Mouse (Mus musculus): Measurements from ENCODE around the gene Cd200r1. TPM values are rescaled to one million over a fixed set of nuclear protein-coding genes. Genes with fewer than 3 reads are reported as not detected.

The Cd200r1 gene
- polyA plus RNA-seq, 1 experiment from 2014 or later = 0.96 TPM

GRCm38 (mm10) chr16:44734059-44734458 lies 31.5 kb upstream of the Cd200r1 start:
- Histone ChIP-seq H3K9ac (replicated peaks) (no peak overlapping the region), H3K9me3 (no peaks in the 10 kb centered on the region), H3K36me3 (peaks cover 89% of the 10 kb centered on the region), H3K4me1 (replicated peaks) (no peaks in the 10 kb centered on the region), H3K4me2 (replicated peaks) (no peak overlapping the region), H3K4me3 (replicated peaks) (no peak overlapping the region), H3K27ac (no peak overlapping the region), H3K27me3 (no peaks in the 10 kb centered on the region)
- no peak for ATAC-seq
- WGBS = 92% methylated on average over 3 of the region's 3 CpGs

GRCm38 (mm10) chr16:44735676-44736075 lies 29.9 kb upstream of the Cd200r1 start:
- Histone ChIP-seq H3K4me3 (replicated peaks) (no peak overlapping the region), H3K36me3 (peaks cover 85% of the 10 kb centered on the region), H3K4me2 (replicated peaks) (no peak overlapping the region), H3K9ac (replicated peaks) (no peak overlapping the region), H3K27me3 (no peaks in the 10 kb centered on the region), H3K9me3 (no peaks in the 10 kb centered on the region), H3K27ac (no peak overlapping the region), H3K4me1 (replicated peaks) (no peaks in the 10 kb centered on the region)
- 87% methylated on average over 5 of the region's 5 CpGs for WGBS
- no peak for ATAC-seq

- WGBS = 87% methylated on average over 4 of the region's 4 CpGs
These were observed 29.4 kb upstream of the Cd200r1 start for GRCm38 (mm10) chr16:44736118-44736517.

GRCm38 (mm10) chr16:44742753-44743152 lies 22.8 kb upstream of the Cd200r1 start:
- no peak for ATAC-seq
- Histone ChIP-seq H3K36me3 (peaks cover 36% of the 10 kb centered on the region), H3K27me3 (no peaks in the 10 kb centered on the region), H3K4me1 (replicated peaks) (peaks cover 17% of the 10 kb centered on the region), H3K9me3 (no peaks in the 10 kb centered on the region), H3K27ac (no peak overlapping the region), H3K4me2 (replicated peaks) (no peak overlapping the region), H3K9ac (replicated peaks) (no peak overlapping the region), H3K4me3 (replicated peaks) (no peak overlapping the region)
- WGBS = 94% methylated on average over 1 of the region's 1 CpGs

More at GRCm38 (mm10) chr16:44736118-44736517, 29.4 kb upstream of the Cd200r1 start:
- H3K36me3 ChIP-seq = peaks cover 84% of the 10 kb centered on the region
- no peak overlapping the region for H3K9ac ChIP-seq (replicated peaks)
- no peak overlapping the region for H3K4me2 ChIP-seq (replicated peaks)
- H3K27ac ChIP-seq = no peak overlapping the region
- no peaks in the 10 kb centered on the region for H3K9me3 ChIP-seq
- no peaks in the 10 kb centered on the region for H3K4me1 ChIP-seq (replicated peaks)
- no peaks in the 10 kb centered on the region for H3K27me3 ChIP-seq
- ATAC-seq = no peak
- H3K4me3 ChIP-seq (replicated peaks) = no peak overlapping the region

GRCm38 (mm10) chr16:44745471-44745865 lies 20.1 kb upstream of the Cd200r1 start:
- Histone ChIP-seq H3K27me3 (no peaks in the 10 kb centered on the region), H3K4me2 (replicated peaks) (peak overlapping the region; percentile 80), H3K36me3 (peaks cover 15% of the 10 kb centered on the region), H3K9me3 (no peaks in the 10 kb centered on the region), H3K27ac (peak overlapping the region; percentile 98), H3K4me1 (replicated peaks) (peaks cover 17% of the 10 kb centered on the region), H3K4me3 (replicated peaks) (peak overlapping the region; percentile 88), H3K9ac (replicated peaks) (peak overlapping the region; percentile 94)
- 9% methylated on average over 14 of the region's 14 CpGs for WGBS
- no peak; the same call in 1 of the 2 replicates for ATAC-seq

- Histone ChIP-seq H3K9me3 (no peaks in the 10 kb centered on the region), H3K27ac (peak within 1 kb of the TSS; percentile 98), H3K4me3 (replicated peaks) (peak within 1 kb of the TSS; percentile 88), H3K36me3 (peaks cover 11% of the 10 kb centered on the region), H3K27me3 (no peaks in the 10 kb centered on the region), H3K4me1 (replicated peaks) (peaks cover 17% of the 10 kb centered on the region), H3K9ac (replicated peaks) (peak within 1 kb of the TSS; percentile 94), H3K4me2 (replicated peaks) (peak within 1 kb of the TSS; percentile 80)
- under 1% methylated on average over 47 of the region's 47 CpGs for WGBS
- peak; percentile 98 for ATAC-seq
These were observed 19.5 kb upstream of the Cd200r1 start, which contains the start of gene Gtpbp8 for GRCm38 (mm10) chr16:44745866-44746562. Gene Gtpbp8, minus strand, starts transcription at chr16:44746363.

GRCm38 (mm10) chr16:44748007-44748406 lies 17.5 kb upstream of the Cd200r1 start:
- Histone ChIP-seq H3K9me3 (no peaks in the 10 kb centered on the region), H3K36me3 (no peaks in the 10 kb centered on the region), H3K9ac (replicated peaks) (no peak overlapping the region), H3K4me3 (replicated peaks) (no peak overlapping the region), H3K4me1 (replicated peaks) (peaks cover 17% of the 10 kb centered on the region), H3K27ac (no peak overlapping the region), H3K27me3 (no peaks in the 10 kb centered on the region), H3K4me2 (replicated peaks) (no peak overlapping the region)
- WGBS = 61% methylated on average over 3 of the region's 3 CpGs
- no peak for ATAC-seq

- no peak for ATAC-seq
- H3K27ac ChIP-seq = no peak overlapping the region
- H3K36me3 ChIP-seq = no peaks in the 10 kb centered on the region
- no peak overlapping the region for H3K9ac ChIP-seq (replicated peaks)
- no peaks in the 10 kb centered on the region for H3K27me3 ChIP-seq
- no peaks in the 10 kb centered on the region for H3K4me1 ChIP-seq (replicated peaks)
- 96% methylated on average over 8 of the region's 8 CpGs for WGBS
- H3K4me3 ChIP-seq (replicated peaks) = no peak overlapping the region
- no peak overlapping the region for H3K4me2 ChIP-seq (replicated peaks)
- no peaks in the 10 kb centered on the region for H3K9me3 ChIP-seq
These were observed 7.8 kb upstream of the Cd200r1 start for GRCm38 (mm10) chr16:44757700-44758099.

GRCm38 (mm10) chr16:44761811-44762210 lies 3.7 kb upstream of the Cd200r1 start:
- Histone ChIP-seq H3K36me3 (no peaks in the 10 kb centered on the region), H3K4me1 (replicated peaks) (no peaks in the 10 kb centered on the region), H3K27me3 (no peaks in the 10 kb centered on the region), H3K9me3 (no peaks in the 10 kb centered on the region), H3K27ac (no peak overlapping the region), H3K4me2 (replicated peaks) (no peak overlapping the region), H3K9ac (replicated peaks) (no peak overlapping the region), H3K4me3 (replicated peaks) (no peak overlapping the region)
- WGBS = 62% methylated on average over 1 of the region's 1 CpGs
- no peak for ATAC-seq

- Histone ChIP-seq H3K4me3 (replicated peaks) (no peak overlapping the region), H3K27ac (no peak overlapping the region), H3K9me3 (no peaks in the 10 kb centered on the region), H3K9ac (replicated peaks) (no peak overlapping the region), H3K4me1 (replicated peaks) (no peaks in the 10 kb centered on the region), H3K4me2 (replicated peaks) (no peak overlapping the region), H3K27me3 (no peaks in the 10 kb centered on the region), H3K36me3 (no peaks in the 10 kb centered on the region)
- ATAC-seq = no peak
- WGBS = 88% methylated on average over 9 of the region's 9 CpGs
These were observed 870 bp downstream of the Cd200r1 start for GRCm38 (mm10) chr16:44766320-44766892.

- H3K9ac ChIP-seq (replicated peaks) = no peak overlapping the region
- H3K9me3 ChIP-seq = no peaks in the 10 kb centered on the region
- no peaks in the 10 kb centered on the region for H3K27me3 ChIP-seq
- 94% methylated on average over 7 of the region's 7 CpGs for WGBS
- H3K4me3 ChIP-seq (replicated peaks) = no peak overlapping the region
- no peak overlapping the region for H3K27ac ChIP-seq
- H3K4me2 ChIP-seq (replicated peaks) = no peak overlapping the region
- H3K4me1 ChIP-seq (replicated peaks) = no peaks in the 10 kb centered on the region
- ATAC-seq = no peak
- no peaks in the 10 kb centered on the region for H3K36me3 ChIP-seq
These were observed 2.0 kb downstream of the Cd200r1 start for GRCm38 (mm10) chr16:44767506-44767905.

GRCm38 (mm10) chr16:44767967-44768366 lies 2.4 kb downstream of the Cd200r1 start:
- Histone ChIP-seq H3K4me3 (replicated peaks) (no peak overlapping the region), H3K4me1 (replicated peaks) (no peaks in the 10 kb centered on the region), H3K36me3 (no peaks in the 10 kb centered on the region), H3K27me3 (no peaks in the 10 kb centered on the region), H3K9ac (replicated peaks) (no peak overlapping the region), H3K27ac (no peak overlapping the region), H3K9me3 (no peaks in the 10 kb centered on the region), H3K4me2 (replicated peaks) (no peak overlapping the region)
- 53% methylated on average over 2 of the region's 2 CpGs for WGBS
- peak; percentile 37; the same call in 1 of the 2 replicates for ATAC-seq

All from midbrain, embryonic 13.5 days (tissue).